Mouse (Mus musculus) ovary, postnatal 10 days (tissue): ENCODE results near the gene Agl.
A peak's percentile ranks its signal among the peaks of the same experiment; 100 is the strongest.
"Not testable (repeated sequence)": the region's sequence is repeated elsewhere in the genome, so short reads cannot be mapped to it uniquely, and the experiment has no call there.

Experiments
- DNase-seq: peaks from one replicate; pipeline ENCODE4 v3.0.0; 2022; ENCODE audit warnings: low spot score

Agl gene

DNA sequence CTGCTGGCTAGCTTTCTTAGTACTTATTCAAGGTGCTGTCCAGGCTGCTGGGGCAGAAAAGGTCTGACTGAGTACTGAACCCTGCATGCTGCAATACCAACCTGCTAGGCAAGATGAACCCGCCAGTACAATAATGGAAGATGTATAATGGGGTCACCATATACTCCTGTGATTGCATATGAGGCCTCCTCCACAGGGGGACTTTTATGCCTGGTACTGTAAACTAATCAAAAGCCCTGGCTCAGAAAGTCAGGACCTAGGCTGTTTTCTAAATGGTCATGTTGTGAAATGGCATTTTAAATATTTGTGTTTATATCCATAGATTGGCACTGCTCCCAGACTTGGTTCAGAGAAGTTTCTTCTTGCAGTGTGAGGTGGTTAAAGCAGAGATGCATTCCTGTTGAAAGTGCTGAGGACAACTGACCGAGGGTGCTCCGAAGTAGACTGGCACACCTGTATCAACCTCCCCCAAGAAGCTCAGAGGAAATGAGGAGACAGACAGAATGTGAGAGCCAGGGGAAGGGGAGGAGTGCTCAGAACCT, 8.8 kb upstream of the Agl start:
- no peak for DNase-seq

DNA sequence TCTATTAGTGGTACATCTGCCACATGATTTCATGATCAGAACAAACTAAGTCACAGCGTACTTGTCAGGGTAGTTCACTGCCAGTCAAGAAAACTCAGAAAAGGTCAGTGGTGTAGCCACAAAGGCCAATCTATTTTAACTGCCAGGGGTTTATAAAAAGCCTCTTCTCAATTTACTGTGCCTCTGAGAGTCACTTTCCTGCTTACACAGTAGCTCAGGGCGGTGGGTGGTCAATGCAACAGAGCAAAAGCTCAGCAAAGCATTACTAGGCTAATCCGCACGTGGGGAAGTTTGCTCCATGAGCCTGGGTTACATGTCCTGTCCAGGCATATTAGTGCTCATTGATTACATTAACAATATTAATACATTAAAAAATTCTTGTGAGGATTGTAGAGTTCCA, 8.0 kb upstream of the Agl start:
- DNase-seq = no peak

DNA sequence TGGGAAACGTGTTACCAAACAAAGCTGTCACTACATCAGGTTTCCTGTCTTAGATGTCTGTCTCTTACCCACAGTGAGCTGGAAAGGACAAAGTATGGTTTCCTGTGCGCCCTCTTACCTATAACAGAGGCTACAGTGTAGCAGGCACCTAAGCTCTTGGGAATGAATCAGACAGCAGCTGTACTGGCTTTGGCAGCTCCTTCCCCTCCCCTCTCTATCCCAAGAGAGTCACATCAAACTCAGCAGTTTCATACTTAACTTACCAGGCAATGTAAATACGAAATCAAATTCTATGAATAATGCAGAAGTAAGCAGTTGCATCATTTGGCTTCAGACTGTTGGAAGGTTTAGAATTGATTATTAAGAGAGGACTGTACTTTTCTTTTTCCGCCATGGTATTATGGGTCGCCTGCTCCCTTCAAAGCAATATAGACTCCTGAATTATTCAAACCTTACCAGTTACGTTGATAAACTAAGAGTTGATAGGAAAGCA, 7.4 kb upstream of the Agl start:
- no peak for DNase-seq

DNA sequence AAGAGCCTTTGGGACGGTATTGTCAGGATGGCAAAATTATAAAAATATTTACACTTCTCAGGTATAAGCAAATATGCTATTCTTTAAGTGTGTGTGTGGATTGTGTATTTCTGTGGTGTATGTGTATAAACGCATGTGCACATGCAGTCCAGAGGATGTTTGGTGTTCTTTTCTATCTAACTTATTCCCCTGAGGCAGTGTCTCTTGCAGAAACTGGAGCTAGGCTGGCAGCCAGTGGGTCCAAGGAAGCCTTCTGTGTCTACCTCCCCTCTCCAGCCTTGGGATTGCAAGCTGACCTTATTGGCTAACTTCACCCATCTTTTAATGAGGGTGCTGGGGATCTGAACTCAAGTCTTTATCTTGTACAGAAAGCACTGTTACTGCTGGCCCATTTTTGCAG, 5.0 kb upstream of the Agl start:
- no peak for DNase-seq

DNA sequence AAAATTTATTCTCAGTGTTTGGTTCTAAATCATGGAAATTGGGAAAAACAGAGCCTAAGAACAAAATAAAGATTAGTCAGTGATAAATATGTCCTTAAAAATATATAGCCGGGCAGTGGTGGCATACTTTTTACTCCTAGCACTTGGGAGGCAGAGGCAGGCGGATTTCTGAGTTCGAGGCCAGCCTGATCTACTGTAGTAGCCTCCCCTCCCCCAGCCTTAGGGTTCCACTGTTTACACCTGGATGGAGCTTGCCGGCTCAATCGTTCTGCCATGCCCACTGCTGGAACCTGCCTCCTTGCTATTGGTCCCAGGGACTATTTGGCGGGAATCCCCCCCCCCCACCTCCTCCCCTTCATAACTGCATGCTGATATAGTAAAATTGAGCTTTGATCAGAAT, 2.4 kb upstream of the Agl start:
- not testable (repeated sequence) for DNase-seq

DNA sequence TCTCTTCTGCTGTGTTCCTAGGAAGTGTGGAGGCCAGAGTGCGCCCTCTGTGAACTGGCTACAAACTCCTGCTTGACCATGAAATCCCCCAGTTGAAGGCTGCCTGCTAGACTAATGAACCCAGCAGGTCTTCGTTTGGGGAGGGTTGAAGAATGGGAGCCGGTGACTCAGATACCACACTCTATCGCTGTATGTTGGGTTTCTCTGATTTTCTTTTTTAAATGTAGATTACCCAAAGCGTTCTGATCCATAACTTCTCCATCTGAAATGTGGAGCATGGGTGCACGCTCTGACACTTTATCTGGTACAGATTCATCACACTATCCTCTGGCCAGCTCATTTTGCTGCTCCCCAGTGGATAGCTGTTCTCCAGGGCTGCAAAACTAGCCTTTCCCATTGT, 1.3 kb upstream of the Agl start:
- DNase-seq = no peak

DNA sequence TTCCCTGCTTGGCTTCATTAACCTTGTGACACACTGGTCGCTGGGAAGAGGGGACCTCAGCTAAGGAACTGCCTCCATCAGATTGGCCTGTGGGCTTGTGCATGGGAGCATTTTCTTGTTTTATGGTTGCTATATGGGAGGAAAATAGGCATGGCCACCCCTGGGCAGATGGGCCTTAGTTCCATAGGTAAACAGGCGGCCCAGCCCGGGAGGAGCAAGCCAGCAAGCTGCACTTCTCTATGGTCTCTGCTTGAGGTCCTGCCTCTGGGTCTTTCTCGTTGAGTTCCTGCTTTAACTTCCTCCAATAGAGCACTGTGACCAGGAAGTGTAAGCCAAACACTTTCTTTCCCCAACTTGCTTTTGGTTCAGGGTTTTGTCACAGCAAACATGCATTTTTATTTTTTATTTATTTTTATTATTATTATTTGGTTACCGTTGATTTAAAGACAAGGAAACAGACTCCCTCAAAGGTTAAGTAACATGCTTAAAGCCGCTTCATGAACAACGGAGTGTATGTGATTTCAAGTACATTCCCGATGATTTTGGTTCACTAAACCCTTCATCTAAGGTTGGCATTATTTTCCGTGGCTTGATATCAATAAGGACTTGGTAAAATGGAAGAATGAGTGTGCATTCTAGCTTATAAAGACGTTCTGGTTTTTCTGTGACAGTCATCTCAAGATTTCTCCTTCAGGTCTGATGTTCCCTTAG, 696 bp upstream of the Agl start:
- peak; percentile 3 for DNase-seq

DNA sequence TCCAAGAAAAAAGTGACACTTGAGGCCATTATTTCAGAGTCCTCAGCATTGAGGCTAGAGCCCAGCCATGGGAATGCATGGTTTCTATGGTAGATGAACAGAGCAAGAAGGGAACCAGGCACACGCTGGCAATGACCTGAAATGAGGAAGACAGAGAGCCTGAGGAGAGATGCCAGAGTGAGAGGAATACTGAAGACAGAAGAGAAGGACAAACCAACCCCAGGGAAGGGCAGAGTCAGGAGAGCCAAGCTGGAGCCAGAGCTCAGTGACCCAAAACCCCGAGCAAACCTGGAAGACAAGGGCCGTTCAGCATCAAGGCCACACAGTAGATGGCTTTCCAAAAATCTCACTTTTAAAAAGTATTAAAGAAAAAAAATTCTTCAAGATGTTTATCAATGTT, 2.1 kb downstream of the Agl start:
- no peak for DNase-seq

DNA sequence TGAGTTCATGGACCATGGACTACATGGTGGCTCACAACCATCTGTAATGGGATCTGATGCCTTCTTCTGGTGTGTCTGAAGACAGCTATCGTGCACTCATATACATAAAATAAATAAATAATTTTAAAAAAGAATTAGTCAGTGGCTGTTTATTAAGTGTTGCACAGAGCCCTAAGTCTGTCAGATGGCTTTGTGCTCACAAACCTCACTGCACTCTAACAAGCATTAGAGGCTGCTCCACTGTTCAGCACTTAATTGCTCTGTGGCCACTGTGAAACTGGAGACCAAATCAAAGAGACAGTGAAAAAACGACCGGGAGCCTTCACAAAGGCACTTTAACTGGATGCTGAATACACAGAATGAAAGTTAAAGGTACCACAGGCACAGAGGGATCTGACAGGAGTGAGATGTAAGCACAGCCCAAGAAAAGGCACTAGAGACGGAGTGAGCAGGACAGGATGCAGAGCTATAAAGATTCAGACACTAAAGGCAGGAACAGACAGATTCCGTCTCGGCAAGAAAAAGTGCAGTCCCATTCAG, 3.1 kb downstream of the Agl start:
- no peak for DNase-seq

DNA sequence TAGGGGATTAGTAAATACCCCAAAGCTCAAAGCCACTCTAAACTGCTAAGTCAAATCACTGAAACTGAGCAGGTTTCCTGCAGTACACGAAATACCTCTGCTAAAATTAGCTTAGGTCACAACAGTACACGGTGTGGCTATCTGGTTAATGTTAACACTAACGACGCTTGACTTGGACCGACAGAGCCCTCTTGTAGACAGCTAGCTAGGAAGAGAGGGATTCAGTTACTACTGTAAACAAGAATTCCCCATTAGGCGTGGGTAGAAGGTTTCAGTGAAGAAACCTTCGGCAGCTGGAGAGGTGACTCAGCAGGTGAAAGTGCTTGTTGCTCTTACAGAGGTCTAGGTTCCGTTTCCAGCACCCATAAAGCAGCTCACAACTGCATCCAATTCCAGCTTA, 6.2 kb downstream of the Agl start:
- DNase-seq = no peak

DNA sequence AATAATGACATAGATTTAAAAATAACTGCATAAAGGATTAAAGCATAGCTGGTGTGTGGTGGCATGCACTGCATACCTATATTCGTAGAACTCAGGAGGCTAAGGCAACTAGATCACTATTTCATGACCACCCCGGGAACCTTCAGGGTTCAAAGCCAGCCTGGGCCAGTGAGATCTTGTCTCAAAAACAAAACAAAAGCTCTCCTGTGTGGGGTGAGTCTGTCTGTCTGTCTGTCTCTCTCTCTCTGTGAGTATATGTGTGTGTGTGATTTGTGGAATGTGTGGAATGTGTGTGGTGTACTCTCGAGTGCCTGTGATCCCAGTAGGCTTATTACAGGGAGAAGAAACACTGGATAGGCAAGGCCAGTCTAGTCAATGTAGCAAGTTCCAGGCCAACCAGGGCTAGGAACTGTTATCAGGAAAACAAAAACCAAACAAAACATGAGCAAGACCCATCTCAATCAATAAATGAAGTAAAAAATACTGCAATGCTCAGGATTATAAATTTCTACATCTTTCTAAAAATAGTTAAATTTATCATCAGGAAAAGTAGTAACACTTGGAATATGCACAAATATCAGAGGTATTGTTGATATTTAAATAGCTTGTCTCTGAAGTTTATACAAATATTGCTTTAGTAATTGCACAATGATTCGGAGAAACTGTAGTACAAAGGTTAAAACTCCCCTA, 9.0 kb downstream of the Agl start:
- no peak for DNase-seq

DNA sequence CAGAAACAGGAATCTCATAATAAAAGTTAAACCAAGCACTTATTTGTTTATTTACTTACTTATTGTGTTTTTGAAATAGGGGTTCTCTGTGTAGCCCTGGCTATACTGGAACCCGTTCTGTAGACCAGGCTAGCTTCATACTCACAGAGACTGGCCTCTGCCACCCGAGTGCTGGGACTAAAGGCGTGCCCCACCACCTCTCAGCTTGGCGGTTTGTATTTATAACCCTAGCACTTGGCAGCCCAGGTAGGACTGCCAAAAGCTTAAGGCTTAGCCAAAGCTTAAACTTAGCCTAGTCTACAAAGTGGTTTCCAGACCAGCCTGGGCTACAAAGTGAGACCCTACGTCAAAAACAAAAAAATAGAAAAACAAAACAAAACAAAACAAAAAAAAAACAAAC, 19.1 kb downstream of the Agl start:
- DNase-seq = no peak

DNA sequence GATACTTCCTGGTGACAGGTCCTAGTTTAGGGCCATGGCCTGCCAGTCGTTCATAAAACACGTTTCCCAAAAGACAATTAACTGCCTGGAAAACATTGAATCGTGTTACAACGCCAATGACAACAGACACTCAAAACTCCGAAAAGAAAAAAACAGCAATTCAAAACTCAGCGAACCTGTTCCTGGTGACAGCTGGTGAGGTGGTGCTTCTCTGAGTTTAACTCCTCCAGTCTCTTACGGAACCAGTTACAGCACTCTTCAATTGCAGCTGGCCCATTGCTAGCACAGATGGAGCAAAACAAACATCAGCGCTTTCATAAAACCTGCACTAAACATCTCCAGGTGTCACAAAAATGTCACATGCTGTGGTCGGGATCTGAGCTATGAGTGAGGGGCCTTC, 21.4 kb downstream of the Agl start:
- no peak for DNase-seq

DNA sequence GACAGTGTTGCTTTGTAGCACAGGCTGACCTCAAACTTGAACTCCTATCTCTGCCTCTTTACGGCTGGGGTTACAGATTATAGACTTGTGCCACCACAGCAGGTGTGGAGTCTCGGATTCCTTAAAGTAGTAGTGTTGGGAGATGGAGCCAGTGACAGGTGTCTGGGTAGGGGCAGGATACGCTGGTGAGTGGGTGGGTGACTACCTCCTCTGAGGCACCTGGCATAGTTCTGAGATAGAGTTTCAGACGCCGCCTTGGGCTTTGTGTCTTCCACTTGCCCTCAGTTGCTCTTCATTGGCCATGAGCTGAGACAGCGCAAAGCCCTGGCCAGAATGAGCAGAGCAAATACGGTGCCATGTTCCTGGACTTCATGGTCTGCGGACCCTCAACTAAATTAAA, 22.1 kb downstream of the Agl start:
- DNase-seq = no peak

DNA sequence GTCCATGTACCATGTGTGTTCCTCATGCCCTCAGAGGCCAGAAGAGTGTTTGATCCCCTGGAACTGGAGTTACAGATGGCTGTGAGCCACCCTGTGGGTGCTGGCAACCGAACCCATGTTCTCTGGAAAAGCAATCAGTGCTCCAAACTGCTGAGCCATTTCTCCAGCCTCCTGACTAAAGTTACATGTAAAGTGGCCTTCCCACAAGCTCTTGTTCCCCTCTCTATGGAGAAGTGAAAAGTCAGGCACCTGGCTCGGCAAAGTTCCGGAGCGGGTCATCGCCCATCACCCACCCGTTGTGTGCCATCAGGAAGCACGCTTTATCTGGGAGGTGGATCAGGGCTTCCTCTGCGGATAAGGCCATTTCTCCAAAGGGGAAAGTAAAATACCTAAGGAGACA, 23.2 kb downstream of the Agl start:
- DNase-seq = no peak

DNA sequence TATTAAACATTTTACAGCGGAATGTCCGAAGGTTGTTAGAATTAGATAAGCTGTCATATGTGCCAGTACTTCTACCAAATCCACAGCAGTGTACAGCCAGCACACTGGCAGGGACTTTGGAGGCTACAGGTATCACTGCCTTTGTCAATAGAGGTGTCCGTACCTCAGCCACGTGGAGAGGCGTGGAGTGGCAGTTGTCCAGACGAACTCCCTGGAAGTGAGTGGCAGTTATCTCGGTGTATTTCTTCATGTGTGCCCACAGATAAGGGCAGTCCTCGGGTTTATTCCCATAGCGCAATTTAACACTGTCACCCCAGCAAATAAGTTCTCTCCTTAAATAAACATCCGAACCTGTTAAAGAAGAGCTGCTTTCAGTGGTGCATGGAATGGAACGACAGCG, 23.7 kb downstream of the Agl start:
- no peak for DNase-seq

DNA sequence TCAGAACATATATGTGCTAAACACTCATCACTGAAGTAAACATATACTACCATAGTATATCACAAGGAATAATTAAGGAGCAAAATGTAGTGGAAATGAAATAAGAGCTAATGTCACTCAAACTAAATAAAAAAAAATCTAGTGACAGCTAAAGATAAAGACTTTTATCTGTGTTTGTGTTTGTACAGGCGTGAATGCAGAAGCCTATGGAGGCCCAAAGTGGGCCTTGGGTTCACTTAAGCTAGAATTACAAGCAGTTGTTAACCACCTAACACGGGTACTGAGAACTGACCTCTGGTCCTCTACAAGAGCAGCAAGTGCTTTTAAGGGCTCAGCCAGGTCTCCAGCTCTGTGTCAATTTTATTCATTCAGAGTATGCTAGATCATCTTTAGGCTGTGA, 31.0 kb downstream of the Agl start:
- DNase-seq = no peak

DNA sequence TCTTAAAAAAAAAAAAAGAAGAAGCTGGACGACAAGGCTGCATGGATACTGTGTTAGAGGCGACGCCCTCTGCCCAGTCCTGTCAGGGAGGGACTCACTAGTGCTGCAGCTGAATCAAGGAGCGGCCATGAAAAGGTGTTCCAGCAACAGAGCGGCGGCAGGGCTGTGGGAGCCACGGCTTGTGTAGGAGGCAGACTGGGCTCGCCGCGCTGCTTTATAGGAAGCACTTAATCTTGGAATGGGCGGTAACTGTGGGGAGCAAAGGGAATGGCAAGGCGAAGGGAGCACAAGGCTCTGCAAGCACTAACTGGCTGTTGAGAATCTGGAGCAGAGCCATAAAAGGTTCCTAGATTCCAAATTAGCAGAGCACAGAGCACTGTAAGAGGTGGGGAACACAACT, 34.1 kb downstream of the Agl start:
- DNase-seq = no peak

DNA sequence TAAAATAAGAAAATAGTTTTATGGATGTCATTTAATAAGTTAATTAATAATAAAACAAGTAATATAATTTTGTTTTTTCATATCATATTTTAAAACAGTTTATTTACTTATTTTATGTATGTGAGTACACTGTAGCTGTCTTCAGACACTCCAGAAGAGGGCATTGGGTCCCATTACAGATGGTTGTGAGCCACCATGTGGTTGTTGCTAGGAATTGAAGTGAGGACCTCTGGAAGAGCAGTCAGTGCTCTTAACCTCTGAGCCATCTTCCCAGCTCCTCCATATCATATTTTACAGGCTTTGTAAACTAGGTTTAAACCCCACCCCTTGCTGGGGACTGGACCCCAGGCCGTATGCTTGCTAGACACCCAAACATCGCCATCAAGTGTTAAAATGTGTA, 36.4 kb downstream of the Agl start:
- DNase-seq = no peak

DNA sequence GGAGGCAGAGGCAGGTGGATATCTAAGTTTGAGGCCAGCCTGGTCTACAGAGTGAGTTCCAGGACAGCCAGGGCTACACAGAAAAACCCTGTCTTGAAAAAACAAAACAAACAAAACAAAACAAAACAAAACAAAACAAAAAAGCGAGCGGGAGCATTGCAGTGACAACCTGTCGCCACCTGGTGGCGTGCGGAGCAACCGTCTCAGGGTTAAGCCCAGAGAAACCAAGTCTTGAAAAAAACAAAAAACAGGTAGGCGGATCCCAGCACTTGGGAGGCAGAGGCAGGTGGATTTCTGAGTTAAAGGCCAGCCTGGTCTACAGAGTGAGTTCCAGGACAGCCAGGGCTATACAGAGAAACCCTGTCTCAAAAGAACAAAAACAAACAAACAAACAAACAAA, 41.0 kb downstream of the Agl start:
- DNase-seq = not testable (repeated sequence)

DNA sequence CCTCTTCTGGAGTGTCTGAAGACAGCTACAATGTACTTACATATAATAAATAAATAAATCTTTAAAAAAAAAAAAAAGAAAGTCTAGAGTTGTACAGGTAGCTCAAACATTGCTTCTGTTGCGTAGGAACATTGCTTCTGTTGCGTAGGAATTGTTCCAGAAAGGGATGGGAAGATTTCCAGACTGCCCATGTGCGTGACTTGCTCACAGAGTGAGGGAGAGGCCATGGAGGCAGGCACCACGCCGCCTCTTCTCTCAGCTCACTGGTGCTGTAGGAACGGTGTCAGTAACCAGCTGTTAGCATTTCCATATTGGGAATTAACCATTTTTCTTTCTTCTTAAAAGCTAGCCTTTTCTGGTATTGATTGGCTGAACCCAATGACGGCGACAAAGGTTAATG, 55.1 kb downstream of the Agl start:
- no peak for DNase-seq

DNA sequence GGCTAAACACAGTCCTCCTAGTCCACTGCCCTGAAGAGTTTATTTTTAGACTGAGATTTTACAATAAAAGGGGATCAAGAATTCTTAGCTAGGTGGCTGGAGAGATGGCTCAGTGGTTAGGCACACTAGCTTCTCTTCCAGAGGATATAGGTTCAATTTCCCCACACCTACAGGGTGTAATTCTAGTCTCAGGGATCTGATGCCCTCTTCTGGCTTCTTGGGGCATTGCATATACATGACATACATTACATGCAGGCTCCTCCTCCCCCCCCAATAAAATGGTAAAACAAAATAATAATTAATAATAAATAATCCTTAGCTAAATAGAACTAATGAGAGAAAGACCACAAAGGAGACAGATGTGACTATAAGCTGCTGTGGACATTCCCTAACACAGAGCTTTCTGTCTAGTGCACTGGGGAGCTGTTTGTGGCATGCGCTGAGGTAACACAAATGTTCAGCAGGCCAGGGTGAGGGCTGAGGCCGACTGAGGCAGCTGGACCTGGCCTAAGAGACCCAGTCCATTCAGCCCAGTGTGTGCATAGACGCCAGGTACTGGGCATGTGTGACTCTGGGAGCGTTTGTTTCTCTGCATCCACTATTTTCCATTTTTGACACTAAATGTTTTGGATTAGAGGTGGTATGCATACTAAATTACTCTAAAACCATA, 56.6 kb downstream of the Agl start:
- DNase-seq = no peak
